Mouse (Mus musculus): ENCODE measurements at regions not wholly inside any gene's neighbourhood (a gene's known extent, or its start where the extent isn't known, plus 50 kb on each side); places are given as distances from the start of the nearest gene placed in this dataset.

GRCm38 (mm10) chr13:5424110-5424509 lies 437.2 kb upstream of the Klf6 start:
- no peak for TF ChIP-seq CHD1 (IDR thresholded peaks at IDR 0.05; ENCODE audit: low read depth, low read length)
- no peak for TF ChIP-seq MYB (IDR thresholded peaks at IDR 0.05; ENCODE audit: low read depth, low read length)
- TF ChIP-seq GATA1 (IDR thresholded peaks at IDR 0.05; ENCODE audit: low read depth, low read length), result no peak
- TF ChIP-seq USF1 (IDR thresholded peaks at IDR 0.05; ENCODE audit: low read depth, low read length), result no peak
- TF ChIP-seq POLR2A (IDR thresholded peaks at IDR 0.05; ENCODE audit: control insufficient read depth in 1 of 2, insufficient read depth in 1 of 2, low read depth in 1 of 2, low read length in 2 of 2, poor library complexity in 1 of 2), result no peak
- no peak for TF ChIP-seq E2F4 (IDR thresholded peaks at IDR 0.05; ENCODE audit: borderline replicate concordance, low read depth, low read length)
- no peak for TF ChIP-seq MAZ (IDR thresholded peaks at IDR 0.05; ENCODE audit: low read depth, low read length)
- no peak for TF ChIP-seq JUND (IDR thresholded peaks at IDR 0.05; ENCODE audit: low read depth, low read length)
- TF ChIP-seq TCF12 (IDR thresholded peaks at IDR 0.05; ENCODE audit: low read depth, low read length), result no peak
- no peak for TF ChIP-seq BHLHE40 (IDR thresholded peaks at IDR 0.05; ENCODE audit: borderline replicate concordance, low read depth, low read length)
- no peak for TF ChIP-seq ETS1 (IDR thresholded peaks at IDR 0.05; ENCODE audit: low read depth, low read length)
- TF ChIP-seq SMC3 (IDR thresholded peaks at IDR 0.05; ENCODE audit: low read depth, low read length), result no peak
- no peak for TF ChIP-seq ZKSCAN1 (IDR thresholded peaks at IDR 0.05; ENCODE audit: low read depth, low read length)
- no peak for TF ChIP-seq EP300 (IDR thresholded peaks at IDR 0.05; ENCODE audit: low read depth in 1 of 2, low read length in 2 of 2)
- TF ChIP-seq MYC (IDR thresholded peaks at IDR 0.05; ENCODE audit: low read depth, low read length), result no peak
- no peak for TF ChIP-seq KAT2A (conservative IDR thresholded peaks at IDR 0.05; ENCODE audit: low read depth, low read length)
- TF ChIP-seq ZMIZ1 (IDR thresholded peaks at IDR 0.05; ENCODE audit: low read depth, low read length), result no peak
- TF ChIP-seq GABPA (IDR thresholded peaks at IDR 0.05; ENCODE audit: low read depth, low read length), result no peak

DNA sequence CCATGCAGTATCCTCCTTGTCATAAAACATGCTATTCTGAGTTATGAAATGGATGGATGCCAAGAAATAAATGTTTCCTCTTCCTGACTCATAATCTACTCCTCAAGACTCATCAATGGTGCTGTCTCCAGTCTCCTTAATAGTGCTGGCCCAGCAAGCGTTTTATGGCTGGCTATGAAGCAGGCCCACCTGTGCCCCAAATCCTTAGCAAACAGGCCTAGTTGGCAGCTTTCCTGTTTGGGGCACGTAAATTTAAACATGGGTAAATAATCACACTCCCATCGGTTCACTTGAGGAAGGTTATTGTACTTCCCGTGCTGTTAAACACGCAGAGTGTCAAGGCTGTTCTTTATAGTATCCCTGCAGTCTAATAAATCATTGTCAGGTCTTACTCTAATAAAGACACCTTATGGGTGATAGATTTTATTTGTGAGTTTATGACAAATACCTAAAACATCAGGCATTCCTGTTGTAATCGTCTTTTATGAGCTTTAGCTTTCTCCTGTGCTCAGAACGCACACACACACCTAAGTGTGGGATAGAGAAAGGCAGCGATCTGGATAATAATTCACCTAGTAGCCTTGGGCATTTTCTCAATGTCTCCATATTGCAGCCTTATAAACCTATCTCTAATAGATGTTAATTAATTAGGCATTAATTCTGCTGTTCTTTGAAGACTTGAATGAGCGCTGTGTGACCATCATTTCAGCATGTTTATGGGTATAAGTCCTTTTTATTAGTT lies 435.6 kb upstream of the Klf6 start:
- no peak for DNase-seq (ENCODE audit: low read depth, low spot score)
- Histone ChIP-seq H3K36me3 (ENCODE audit: control insufficient read depth in 1 of 2, insufficient read depth in 2 of 2, low read length in 2 of 2) (no peaks in the 10 kb centered on the region), H3K4me1 (ENCODE audit: control insufficient read depth in 1 of 2, insufficient read depth in 2 of 2, low read length in 2 of 2) (no peaks in the 10 kb centered on the region), H3K4me3 (ENCODE audit: control insufficient read depth in 1 of 2, insufficient read depth in 1 of 2, low read depth in 2 of 2, low read length in 2 of 2) (no peak overlapping the region), H3K79me2 (ENCODE audit: control insufficient read depth, insufficient read depth, low read length, poor library complexity) (no peaks in the 10 kb centered on the region), H3K27ac (ENCODE audit: control insufficient read depth, low read depth, low read length) (no peak overlapping the region), H3K9ac (ENCODE audit: control insufficient read depth, low read depth, low read length, poor library complexity, severe bottlenecking) (no peak overlapping the region), H3K27me3 (ENCODE audit: control insufficient read depth in 1 of 2, insufficient read depth in 2 of 2, low read length in 2 of 2) (no peaks in the 10 kb centered on the region), H3K9me3 (replicated peaks; ENCODE audit: insufficient read depth, low read length) (no peaks in the 10 kb centered on the region)
- TF ChIP-seq MAX (IDR thresholded peaks at IDR 0.05; ENCODE audit: low read length) (no peak), NELFE (IDR thresholded peaks at IDR 0.05; ENCODE audit: low read depth, low read length) (no peak), ZNF384 (IDR thresholded peaks at IDR 0.05; ENCODE audit: low read depth, low read length) (no peak), TAL1 (IDR thresholded peaks at IDR 0.05; ENCODE audit: low read length) (no peak), EP300 (IDR thresholded peaks at IDR 0.05; ENCODE audit: low read depth in 1 of 2, low read length in 2 of 2) (no peak), RAD21 (IDR thresholded peaks at IDR 0.05; ENCODE audit: low read depth, low read length) (no peak), TBP (IDR thresholded peaks at IDR 0.05; ENCODE audit: low read depth, low read length) (no peak), USF1 (IDR thresholded peaks at IDR 0.05; ENCODE audit: low read depth, low read length) (no peak), HCFC1 (IDR thresholded peaks at IDR 0.05; ENCODE audit: low read depth, low read length) (no peak), MAZ (IDR thresholded peaks at IDR 0.05; ENCODE audit: low read depth, low read length) (no peak), ZC3H11A (IDR thresholded peaks at IDR 0.05; ENCODE audit: low read depth, low read length) (no peak), POLR2AphosphoS2 (IDR thresholded peaks at IDR 0.05; ENCODE audit: low read length) (no peak), MAFK (IDR thresholded peaks at IDR 0.05; ENCODE audit: borderline replicate concordance, low read depth, low read length) (no peak), MXI1 (IDR thresholded peaks at IDR 0.05; ENCODE audit: low read depth, low read length) (no peak), ETS1 (IDR thresholded peaks at IDR 0.05; ENCODE audit: low read depth, low read length) (no peak), RCOR1 (IDR thresholded peaks at IDR 0.05; ENCODE audit: low read depth, low read length) (no peak), CTCF (IDR thresholded peaks at IDR 0.05 in 2 of 3, conservative IDR thresholded peaks at IDR 0.05 in 1 of 3; ENCODE audit: control insufficient read depth in 1 of 3, insufficient read depth in 1 of 3, low read depth in 2 of 3, low read length in 3 of 3, poor library complexity in 1 of 3, severe bottlenecking in 1 of 3) (no peak)

More at GRCm38 (mm10) chr13:5424110-5424509, 437.2 kb upstream of the Klf6 start:
- Histone ChIP-seq H3K27ac (ENCODE audit: control insufficient read depth, low read depth, low read length) (no peak overlapping the region), H3K9me3 (replicated peaks; ENCODE audit: insufficient read depth, low read length) (no peaks in the 10 kb centered on the region), H3K36me3 (ENCODE audit: control insufficient read depth in 1 of 2, insufficient read depth in 2 of 2, low read length in 2 of 2) (no peaks in the 10 kb centered on the region), H3K27me3 (ENCODE audit: control insufficient read depth in 1 of 2, insufficient read depth in 2 of 2, low read length in 2 of 2) (no peaks in the 10 kb centered on the region), H3K4me1 (ENCODE audit: control insufficient read depth in 1 of 2, insufficient read depth in 2 of 2, low read length in 2 of 2) (no peaks in the 10 kb centered on the region), H3K4me3 (ENCODE audit: control insufficient read depth in 1 of 2, insufficient read depth in 1 of 2, low read depth in 2 of 2, low read length in 2 of 2) (no peak overlapping the region), H3K79me2 (ENCODE audit: control insufficient read depth, insufficient read depth, low read length, poor library complexity) (no peaks in the 10 kb centered on the region), H3K9ac (ENCODE audit: control insufficient read depth, low read depth, low read length, poor library complexity, severe bottlenecking) (no peak overlapping the region)
- DNase-seq (ENCODE audit: low read depth, low spot score), result no peak

All from MEL (cell line).